Mouse (Mus musculus) MEL (cell line): ENCODE data around the gene Slc25a34. TPM values are rescaled to one million over a fixed set of nuclear protein-coding genes. Genes with fewer than 3 reads are reported as not detected.

Source experiments
- DNase-seq: peaks from one replicate; pipeline ENCODE4 v3.0.0; 2011; ENCODE audit warnings: low read depth, low spot score
- H3K27ac ChIP-seq: 2 replicates; pipeline ENCODE4 v1.5.1; 2012; ENCODE audit warnings: low read depth, mild to moderate bottlenecking, control low read depth, low read length, moderate library complexity; ENCODE audit not compliant: control insufficient read depth
- H3K27me3 ChIP-seq, 2 experiments: fragments of 150-350 bp in 1 of 2; sonication (generic) in 1 of 2; 2 replicates each; pipeline ENCODE4 v1.6.1; 2012; ENCODE audit warnings: low read length in 2 of 2, mild to moderate bottlenecking in 2 of 2, improper control_type of control experiment in 1 of 2, moderate library complexity in 1 of 2; ENCODE audit not compliant: insufficient read depth in 2 of 2, control insufficient read depth in 1 of 2
- H3K36me3 ChIP-seq, 2 experiments: 2 replicates each; pipeline ENCODE4 v1.6.1; 2012 to 2014; ENCODE audit warnings: low read length in 2 of 2, improper control_type of control experiment in 1 of 2, inconsistent platforms in 1 of 2, mild to moderate bottlenecking in 1 of 2; ENCODE audit not compliant: insufficient read depth in 2 of 2, control insufficient read depth in 1 of 2
- H3K4me1 ChIP-seq, 2 experiments: fragments of 150-350 bp in 1 of 2; sonication (generic) in 1 of 2; 2 replicates each; pipeline ENCODE4 v1.6.1; 2012; ENCODE audit warnings: low read length in 2 of 2, improper control_type of control experiment in 1 of 2, mild to moderate bottlenecking in 1 of 2; ENCODE audit not compliant: insufficient read depth in 2 of 2, control insufficient read depth in 1 of 2
- H3K4me3 ChIP-seq, 2 experiments: fragments of 150-350 bp in 1 of 2; sonication (generic) in 1 of 2; 2 replicates each; pipeline ENCODE4 v1.5.1; 2012; ENCODE audit warnings: low read depth in 2 of 2, low read length in 2 of 2, mild to moderate bottlenecking in 2 of 2, moderate library complexity in 2 of 2, control low read depth in 1 of 2, improper control_type of control experiment in 1 of 2; ENCODE audit not compliant: control insufficient read depth in 1 of 2, insufficient read depth in 1 of 2
- H3K79me2 ChIP-seq: 2 replicates; pipeline ENCODE4 v1.6.1; 2012; ENCODE audit warnings: mild to moderate bottlenecking, low read length, moderate library complexity; ENCODE audit not compliant: control insufficient read depth, poor library complexity, insufficient read depth
- H3K9ac ChIP-seq: 2 replicates; pipeline ENCODE4 v1.6.1; 2012; ENCODE audit warnings: low read depth, mild to moderate bottlenecking, control low read depth, low read length, moderate library complexity; ENCODE audit not compliant: control insufficient read depth, poor library complexity, severe bottlenecking
- H3K9me3 ChIP-seq: fragments of 150-350 bp; sonication (generic); replicated peaks from 2 replicates; pipeline ENCODE4 v1.6.1; 2012; ENCODE audit warnings: mild to moderate bottlenecking, low read length, improper control_type of control experiment, moderate library complexity; ENCODE audit not compliant: insufficient read depth
- BHLHE40 ChIP-seq: IDR thresholded peaks from 2 replicates; pipeline ENCODE4 v1.6.1; 2012; ENCODE audit warnings: low read depth, mild to moderate bottlenecking, inconsistent platforms, low read length, improper control_type of control experiment, borderline replicate concordance
- CHD1 ChIP-seq: IDR thresholded peaks from 2 replicates; pipeline ENCODE4 v1.6.1; 2012; ENCODE audit warnings: low read depth, mild to moderate bottlenecking, inconsistent platforms, low read length, improper control_type of control experiment
- CHD2 ChIP-seq: IDR thresholded peaks from 2 replicates; pipeline ENCODE4 v1.6.1; 2011; ENCODE audit warnings: low read length, improper control_type of control experiment
- CTCF ChIP-seq, 3 experiments: IDR thresholded peaks in 2 of 3; conservative IDR thresholded peaks in 1 of 3; 2 replicates each; pipeline ENCODE4 v1.5.1; 2011 to 2012; ENCODE audit warnings: low read length in 3 of 3, low read depth in 2 of 3, mild to moderate bottlenecking in 2 of 3, improper control_type of control experiment in 1 of 3, inconsistent platforms in 1 of 3, mixed read lengths in 1 of 3, moderate library complexity in 1 of 3; ENCODE audit not compliant: control insufficient read depth in 1 of 3, insufficient read depth in 1 of 3, poor library complexity in 1 of 3, severe bottlenecking in 1 of 3
- E2F4 ChIP-seq: IDR thresholded peaks from 2 replicates; pipeline ENCODE4 v1.6.1; 2011; ENCODE audit warnings: low read depth, low read length, improper control_type of control experiment, borderline replicate concordance
- ELF1 ChIP-seq: IDR thresholded peaks from 2 replicates; pipeline ENCODE4 v1.6.1; 2014; ENCODE audit warnings: low read depth, mild to moderate bottlenecking, inconsistent platforms, low read length, improper control_type of control experiment, moderate library complexity
- EP300 ChIP-seq, 2 experiments: IDR thresholded peaks; 2 replicates each; pipeline ENCODE4 v1.6.1; 2011; ENCODE audit warnings: improper control_type of control experiment in 2 of 2, low read length in 2 of 2, low read depth in 1 of 2, mild to moderate bottlenecking in 1 of 2
- GABPA ChIP-seq: IDR thresholded peaks from 2 replicates; pipeline ENCODE4 v1.6.1; 2012; ENCODE audit warnings: low read depth, mild to moderate bottlenecking, inconsistent platforms, low read length, improper control_type of control experiment, moderate library complexity
- MAFK ChIP-seq: IDR thresholded peaks from 2 replicates; pipeline ENCODE4 v1.6.1; 2011; ENCODE audit warnings: low read depth, mild to moderate bottlenecking, low read length, improper control_type of control experiment, borderline replicate concordance
- MAX ChIP-seq: IDR thresholded peaks from 2 replicates; pipeline ENCODE4 v1.6.1; 2011; ENCODE audit warnings: low read length, improper control_type of control experiment
- MYB ChIP-seq: IDR thresholded peaks from 2 replicates; pipeline ENCODE4 v1.6.1; 2011; ENCODE audit warnings: mild to moderate bottlenecking, low read depth, low read length, improper control_type of control experiment
- MYC ChIP-seq: IDR thresholded peaks from 2 replicates; pipeline ENCODE4 v1.6.1; 2011; ENCODE audit warnings: low read depth, mild to moderate bottlenecking, low read length, improper control_type of control experiment, moderate library complexity
- NELFE ChIP-seq: IDR thresholded peaks from 2 replicates; pipeline ENCODE4 v1.6.1; 2011; ENCODE audit warnings: low read depth, low read length, improper control_type of control experiment
- POLR2A ChIP-seq, 2 experiments: IDR thresholded peaks; 2 replicates each; pipeline ENCODE4 v1.6.1; 2011 to 2012; ENCODE audit warnings: low read length in 2 of 2, mild to moderate bottlenecking in 2 of 2, control low read depth in 1 of 2, improper control_type of control experiment in 1 of 2, low read depth in 1 of 2, moderate library complexity in 1 of 2; ENCODE audit not compliant: control insufficient read depth in 1 of 2, insufficient read depth in 1 of 2, poor library complexity in 1 of 2
- POLR2AphosphoS2 ChIP-seq: IDR thresholded peaks from 2 replicates; pipeline ENCODE4 v1.6.1; 2011; ENCODE audit warnings: low read length, improper control_type of control experiment
- POLR2AphosphoS5 ChIP-seq: IDR thresholded peaks from 2 replicates; pipeline ENCODE4 v1.6.1; 2012; ENCODE audit warnings: low read depth, borderline replicate concordance, mild to moderate bottlenecking, inconsistent platforms, low read length, moderate library complexity, mixed read lengths
- RCOR1 ChIP-seq: IDR thresholded peaks from 2 replicates; pipeline ENCODE4 v1.6.1; 2012; ENCODE audit warnings: low read depth, mild to moderate bottlenecking, inconsistent platforms, low read length, improper control_type of control experiment
- SMC3 ChIP-seq: IDR thresholded peaks from 2 replicates; pipeline ENCODE4 v1.6.1; 2011; ENCODE audit warnings: low read depth, low read length, improper control_type of control experiment
- TAL1 ChIP-seq: IDR thresholded peaks from 2 replicates; pipeline ENCODE4 v1.6.1; 2012; ENCODE audit warnings: mild to moderate bottlenecking, inconsistent platforms, low read length, moderate library complexity, mixed read lengths
- TBP ChIP-seq: IDR thresholded peaks from 2 replicates; pipeline ENCODE4 v1.8.0; 2011; ENCODE audit warnings: low read depth, low read length, improper control_type of control experiment
- UBTF ChIP-seq: IDR thresholded peaks from 2 replicates; pipeline ENCODE4 v1.6.1; 2012; ENCODE audit warnings: low read depth, mild to moderate bottlenecking, inconsistent platforms, low read length, improper control_type of control experiment, moderate library complexity, borderline replicate concordance; ENCODE audit not compliant: insufficient read depth
- ZMIZ1 ChIP-seq: IDR thresholded peaks from 2 replicates; pipeline ENCODE4 v1.6.1; 2012; ENCODE audit warnings: low read depth, mild to moderate bottlenecking, inconsistent platforms, low read length, improper control_type of control experiment, moderate library complexity
- ZNF384 ChIP-seq: IDR thresholded peaks from 2 replicates; pipeline ENCODE4 v1.6.1; 2012; ENCODE audit warnings: low read depth, mild to moderate bottlenecking, inconsistent platforms, low read length, improper control_type of control experiment
- polyA plus RNA-seq, 2 experiments: library from polyadenylated mRNA; stranded (reverse) in 1 of 2; unstranded in 1 of 2; fragments of >175 nt in 1 of 2; fragments of >200 nt in 1 of 2; gene quantifications; 2 replicates each; pipeline versions ENCODE4 v1.2.1 to v1.2.4; 2012; ENCODE audit warnings: low replicate concordance in 2 of 2, low read depth in 1 of 2; ENCODE audit not compliant: insufficient read length in 2 of 2, insufficient read depth in 1 of 2, missing spikeins in 1 of 2
- total RNA-seq: library from RNA; depleted of rRNA; stranded (reverse); fragments of 300-350 nt; gene quantifications from 2 replicates; pipeline ENCODE4 v1.2.3, GENCODE M21; 2012

The Slc25a34 gene
- total and polyA plus RNA-seq, 3 experiments, result 0.10 TPM; not detected in 2

GRCm38 (mm10) chr4:141578833-141579232 is 44.8 kb downstream of the Slc25a34 start (continued):
- TF ChIP-seq POLR2A (IDR thresholded peaks at IDR 0.05; ENCODE audit: control insufficient read depth in 1 of 2, insufficient read depth in 1 of 2, low read depth in 1 of 2, low read length in 2 of 2, poor library complexity in 1 of 2), result no peak
- no peak for TF ChIP-seq POLR2AphosphoS2
- TF ChIP-seq GABPA, result no peak
- no peak for TF ChIP-seq POLR2AphosphoS5
- TF ChIP-seq UBTF, result no peak
- peak; percentile 44; the same call in 1 of the 2 replicates for TF ChIP-seq MYB

- DNase-seq, result peak; percentile 30
- Histone ChIP-seq H3K4me1 (peaks cover 0 to 11% of the 10 kb centered on the region in 2 experiments; a peak in 1 of 4 replicates), H3K36me3 (no peaks in the 10 kb centered on the region)
Measured at GRCm38 (mm10) chr4:141576877-141577276, 46.7 kb downstream of the Slc25a34 start.

GRCm38 (mm10) chr4:141576404-141576803 is 47.2 kb downstream of the Slc25a34 start:
- TF ChIP-seq ZNF384, result no peak
- no peak for TF ChIP-seq MYC
- TF ChIP-seq UBTF, result no peak
- no peak for TF ChIP-seq NELFE
- no peak for TF ChIP-seq CHD2
- TF ChIP-seq RCOR1, result no peak
- TF ChIP-seq CHD1, result no peak
- no peak for TF ChIP-seq SMC3
- TF ChIP-seq MAFK, result no peak
- no peak for TF ChIP-seq MAX
- TF ChIP-seq POLR2A (IDR thresholded peaks at IDR 0.05; ENCODE audit: control insufficient read depth in 1 of 2, insufficient read depth in 1 of 2, low read depth in 1 of 2, low read length in 2 of 2, poor library complexity in 1 of 2), result no peak
- no peak for TF ChIP-seq TBP
- TF ChIP-seq POLR2AphosphoS5, result no peak
- TF ChIP-seq E2F4, result no peak
- no peak for TF ChIP-seq EP300 (IDR thresholded peaks at IDR 0.05; ENCODE audit: low read depth in 1 of 2, low read length in 2 of 2)
- no peak for TF ChIP-seq GABPA
- TF ChIP-seq ELF1, result no peak
- peaks cover 0 to 11% of the 10 kb centered on the region in 2 experiments; a peak in 1 of 4 replicates for H3K4me1 ChIP-seq
- DNase-seq, result no peak

More at GRCm38 (mm10) chr4:141576877-141577276, 46.7 kb downstream of the Slc25a34 start:
- TF ChIP-seq ZMIZ1 (no peak), BHLHE40 (no peak), ELF1 (no peak), CTCF (IDR thresholded peaks at IDR 0.05 in 2 of 3, conservative IDR thresholded peaks at IDR 0.05 in 1 of 3; ENCODE audit: control insufficient read depth in 1 of 3, insufficient read depth in 1 of 3, low read depth in 2 of 3, low read length in 3 of 3, poor library complexity in 1 of 3, severe bottlenecking in 1 of 3) (peak; percentile 43 to 66 (median 51)), TAL1 (no peak), CHD1 (no peak)
- TF ChIP-seq, all 39 proteins: peak for 1
- Histone ChIP-seq H3K27ac (no peak overlapping the region), H3K4me3 (no peak overlapping the region), H3K79me2 (no peaks in the 10 kb centered on the region), H3K9ac (no peak overlapping the region), H3K9me3 (no peaks in the 10 kb centered on the region), H3K27me3 (peaks cover 0 to 2% of the 10 kb centered on the region in 2 experiments; a peak in 2 of 4 replicates)

More at GRCm38 (mm10) chr4:141576404-141576803, 47.2 kb downstream of the Slc25a34 start:
- Histone ChIP-seq H3K4me3 (no peak overlapping the region), H3K79me2 (no peaks in the 10 kb centered on the region), H3K9me3 (no peaks in the 10 kb centered on the region), H3K36me3 (no peaks in the 10 kb centered on the region), H3K27ac (no peak overlapping the region), H3K27me3 (peaks cover 0 to 2% of the 10 kb centered on the region in 2 experiments; a peak in 2 of 4 replicates), H3K9ac (no peak overlapping the region)
